Mouse (Mus musculus): ENCODE data around the gene Tnfrsf22.
"Not testable (repeated sequence)": the region's sequence is repeated elsewhere in the genome, so short reads cannot be mapped to it uniquely, and the experiment has no call there.

- not testable (repeated sequence) for TF ChIP-seq CTCF (IDR thresholded peaks at IDR 0.05; ENCODE audit: low read depth, low read length); TAL1 (conservative IDR thresholded peaks at IDR 0.05; ENCODE audit: low read depth, low read length); GATA1 (IDR thresholded peaks at IDR 0.05; ENCODE audit: borderline replicate concordance, low read length); POLR2AphosphoS5 (IDR thresholded peaks at IDR 0.05; ENCODE audit: insufficient replicate concordance, low read depth, low read length)
Measured at GRCm38 (mm10) chr7:143643949-143644348, 5.5 kb downstream of the Tnfrsf22 start.
